Mouse (Mus musculus): Measurements from ENCODE around the gene Ust.

DNA sequence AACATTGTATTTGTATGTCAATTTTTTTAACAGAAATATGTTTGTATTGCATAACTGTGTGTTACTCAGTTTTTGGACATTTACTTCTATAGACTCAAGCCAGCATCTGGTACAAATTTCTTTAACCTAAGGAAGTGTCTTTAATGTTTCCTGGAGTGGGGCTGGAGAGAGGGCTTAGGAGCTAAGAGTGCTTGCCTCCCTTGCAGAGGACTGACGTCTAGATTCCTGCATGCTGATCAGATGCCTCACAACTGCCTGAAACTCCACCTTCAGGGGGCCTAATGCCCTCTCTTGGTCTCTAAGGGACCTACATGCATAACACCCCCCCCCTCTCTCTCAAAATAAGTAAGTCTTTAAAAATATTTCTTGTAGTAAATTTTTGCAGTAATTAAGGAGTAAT lies 22.9 kb upstream of the Ust start:
- TF ChIP-seq POLR2A (IDR thresholded peaks at IDR 0.05; ENCODE audit: insufficient read depth, low read depth, low read length) (no peak), EP300 (IDR thresholded peaks at IDR 0.05; ENCODE audit: insufficient read depth, low read depth, low read length) (no peak)

Measured in heart, adult 2 months (tissue).